Mouse (Mus musculus): ENCODE results near the gene Pafah1b3.

DNA sequence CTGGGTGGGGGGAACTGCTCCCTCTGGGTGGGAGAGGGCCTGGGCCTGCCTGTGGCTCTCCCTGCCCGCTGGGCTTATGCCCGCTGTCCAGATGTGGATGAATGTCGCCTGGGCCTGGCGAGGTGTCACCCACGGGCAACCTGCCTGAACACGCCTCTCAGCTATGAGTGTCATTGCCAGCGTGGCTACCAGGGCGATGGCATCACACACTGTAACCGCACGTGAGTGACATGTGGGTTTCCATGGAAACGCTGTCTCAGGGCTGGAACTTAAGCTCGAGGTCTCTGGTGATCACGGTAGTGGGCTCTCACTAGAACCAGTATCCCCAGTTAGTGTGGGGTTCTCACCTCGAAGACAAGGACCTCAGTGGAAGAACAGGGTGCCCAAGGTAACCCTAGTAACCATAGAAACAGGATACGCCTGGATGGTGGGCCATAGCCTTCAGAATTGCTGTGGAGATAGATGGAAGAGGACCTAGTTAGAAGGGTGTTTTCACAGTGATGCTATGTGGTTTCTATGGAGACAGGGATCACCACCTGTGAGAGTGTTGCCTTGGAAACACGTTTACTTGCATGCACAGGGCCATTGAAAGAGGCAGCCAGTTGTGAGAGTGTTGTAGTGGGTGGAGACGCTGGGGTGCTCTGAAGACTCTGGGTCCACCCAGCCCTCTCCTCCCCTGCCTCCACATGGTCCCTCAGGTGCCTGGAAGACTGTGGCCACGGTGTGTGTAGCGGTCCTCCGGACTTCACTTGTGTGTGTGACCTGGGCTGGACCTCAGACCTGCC, 43.4 kb upstream of the Pafah1b3 start:
- TF ChIP-seq CTCF (IDR thresholded peaks at IDR 0.05; ENCODE audit: low read depth, low read length) (no peak), GATA2 (IDR thresholded peaks at IDR 0.05; ENCODE audit: borderline replicate concordance, low read depth, low read length) (no peak), POLR2AphosphoS5 (IDR thresholded peaks at IDR 0.05; ENCODE audit: insufficient replicate concordance, low read depth, low read length) (no peak)

Data from G1E (cell line).